Mouse (Mus musculus): ENCODE measurements around the gene Sec31a. TPM values are rescaled to one million over a fixed set of nuclear protein-coding genes. Genes with fewer than 3 reads are reported as not detected.

The Sec31a gene
- polyA plus RNA-seq, 1 experiment from 2014 or later: 120 TPM

Other genes with a start within 250 kb of the Sec31a start
- gene Lin54, start 84.4 kb upstream of the Sec31a start, polyA plus RNA-seq (2014; fragmentation: Nextera tagmentation; extraction: Ambion mirVana): 16.1 and 19.0 TPM in 2 replicates
- 258 and 263 TPM in 2 replicates for gene Cops4, start 102.1 kb upstream of the Sec31a start, polyA plus RNA-seq (2014; fragmentation: Nextera tagmentation; extraction: Ambion mirVana)
- gene Plac8, start 156.0 kb upstream of the Sec31a start, polyA plus RNA-seq (2014; fragmentation: Nextera tagmentation; extraction: Ambion mirVana): 5.3 and 5.5 TPM in 2 replicates

Data from embryonic facial prominence, embryonic 11.5 days (tissue).